Mouse (Mus musculus): ENCODE measurements around the gene Klhl8.

DNA sequence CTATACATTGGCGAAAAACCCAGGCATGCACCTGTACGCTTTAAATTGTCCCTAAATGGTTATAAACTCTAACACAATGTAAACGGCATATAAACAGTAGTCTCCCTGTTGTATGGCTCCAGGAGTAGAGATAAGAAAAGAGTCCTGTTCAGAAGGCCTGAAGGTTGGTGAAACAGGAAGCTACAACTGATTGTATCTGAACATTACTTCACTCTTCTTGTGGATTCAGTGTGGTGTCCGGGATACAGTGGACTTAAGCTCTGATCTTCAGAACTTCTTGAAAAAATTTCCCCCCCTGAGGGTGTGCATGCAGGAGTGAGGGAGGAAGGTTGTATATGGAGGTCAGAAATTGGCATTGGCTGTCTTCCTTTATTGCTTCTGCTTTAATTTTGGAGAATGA is 8.4 kb upstream of the Klhl8 start:
- TF ChIP-seq CTCF (IDR thresholded peaks at IDR 0.05; ENCODE audit: extremely low read depth, insufficient read length, insufficient replicate concordance, low read depth, low read length) (no peak), POLR2A (IDR thresholded peaks at IDR 0.05; ENCODE audit: low read depth, low read length) (no peak)

Measured in small intestine, adult 2 months (tissue).